Mouse (Mus musculus): ENCODE data around the gene Evc2. TPM values are rescaled to one million over a fixed set of nuclear protein-coding genes. Genes with fewer than 3 reads are reported as not detected.

Evc2 gene
- polyA plus RNA-seq, 2 experiments = 0.93 to 2.2 TPM

DNA sequence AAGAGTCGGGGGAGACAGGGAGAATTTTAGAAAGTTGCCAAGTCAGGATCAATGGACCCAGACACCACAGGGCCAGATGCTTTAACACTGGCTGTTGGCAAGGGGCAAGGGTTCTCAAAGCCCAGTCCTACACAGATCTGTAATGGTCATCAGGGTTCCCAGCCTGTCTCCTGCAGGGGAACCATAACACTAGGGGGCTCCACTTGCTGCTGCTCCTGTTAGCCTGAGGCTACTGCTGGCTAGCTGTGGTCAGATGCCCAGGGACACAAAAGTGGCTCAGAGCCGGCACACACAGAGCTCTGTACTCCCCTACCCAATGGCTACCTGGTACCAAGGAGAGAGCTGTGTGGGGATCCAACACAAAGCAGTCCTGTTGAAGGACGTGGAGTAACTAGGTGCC lies 97.1 kb downstream of the Evc2 start:
- Histone ChIP-seq H3K27me3 (ENCODE audit: control insufficient read depth, insufficient read depth, low read length) (no peaks in the 10 kb centered on the region), H3K9ac (replicated peaks) (no peak overlapping the region), H3K27ac (no peak overlapping the region), H3K4me3 (ENCODE audit: insufficient read depth in 1 of 2, low read depth in 2 of 2, low read length in 2 of 2) (no peak overlapping the region), H3K4me1 (replicated peaks; ENCODE audit: control insufficient read depth in 2 of 2, insufficient read depth in 2 of 2, low read length in 1 of 2) (no peaks in the 10 kb centered on the region), H3K4me2 (ENCODE audit: low read depth) (no peak overlapping the region), H3K36me3 (replicated peaks; ENCODE audit: control insufficient read depth, insufficient read depth, low read depth) (no peaks in the 10 kb centered on the region), H3K9me3 (ENCODE audit: control insufficient read depth, low read length) (no peaks in the 10 kb centered on the region)
- ATAC-seq (ENCODE audit: insufficient read depth) (no peak), DNase-seq (ENCODE audit: low read depth in 3 of 3, low spot score in 3 of 3) (no peak)
- peak; percentile 53 for TF ChIP-seq CTCF (IDR thresholded peaks at IDR 0.05; ENCODE audit: low read depth)
- TF ChIP-seq EP300 (IDR thresholded peaks at IDR 0.05; ENCODE audit: low read depth) = no peak
- WGBS (ENCODE audit: insufficient replicate concordance) = 56% methylated on average over 3 of the region's 3 CpGs

DNA sequence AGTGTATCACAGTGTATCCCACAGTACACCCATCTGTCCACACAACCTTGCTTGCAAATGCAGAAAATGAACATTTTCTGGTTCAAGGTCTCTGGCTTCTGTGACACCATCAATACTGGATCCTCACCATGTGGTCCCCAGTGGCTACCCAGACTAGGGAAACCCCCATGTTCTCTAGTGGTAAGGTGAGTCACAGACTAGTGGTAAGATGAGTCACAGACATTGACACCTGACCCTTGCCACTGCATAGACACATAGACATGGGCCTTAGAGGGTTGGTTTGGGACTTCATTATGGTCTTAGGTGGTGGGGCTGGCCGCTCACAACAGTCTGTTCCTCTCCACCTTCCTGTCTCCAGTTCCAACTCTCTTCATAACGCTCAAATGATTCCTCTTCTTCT lies 104.5 kb downstream of the Evc2 start:
- Histone ChIP-seq H3K4me2 (ENCODE audit: low read depth) (no peak overlapping the region), H3K36me3 (replicated peaks; ENCODE audit: control insufficient read depth, insufficient read depth, low read depth) (no peaks in the 10 kb centered on the region), H3K4me3 (ENCODE audit: insufficient read depth in 1 of 2, low read depth in 2 of 2, low read length in 2 of 2) (no peak overlapping the region), H3K4me1 (replicated peaks; ENCODE audit: control insufficient read depth in 2 of 2, insufficient read depth in 2 of 2, low read length in 1 of 2) (no peaks in the 10 kb centered on the region), H3K9ac (replicated peaks) (no peak overlapping the region), H3K27ac (no peak overlapping the region), H3K27me3 (ENCODE audit: control insufficient read depth, insufficient read depth, low read length) (no peaks in the 10 kb centered on the region), H3K9me3 (ENCODE audit: control insufficient read depth, low read length) (no peaks in the 10 kb centered on the region)
- 55% methylated on average over 2 of the region's 2 CpGs for WGBS (ENCODE audit: insufficient replicate concordance)
- TF ChIP-seq EP300 (IDR thresholded peaks at IDR 0.05; ENCODE audit: low read depth) (no peak), CTCF (IDR thresholded peaks at IDR 0.05; ENCODE audit: low read depth) (no peak)
- ATAC-seq (ENCODE audit: insufficient read depth) = no peak
- DNase-seq (ENCODE audit: low read depth in 3 of 3, low spot score in 3 of 3) = no peak

DNA sequence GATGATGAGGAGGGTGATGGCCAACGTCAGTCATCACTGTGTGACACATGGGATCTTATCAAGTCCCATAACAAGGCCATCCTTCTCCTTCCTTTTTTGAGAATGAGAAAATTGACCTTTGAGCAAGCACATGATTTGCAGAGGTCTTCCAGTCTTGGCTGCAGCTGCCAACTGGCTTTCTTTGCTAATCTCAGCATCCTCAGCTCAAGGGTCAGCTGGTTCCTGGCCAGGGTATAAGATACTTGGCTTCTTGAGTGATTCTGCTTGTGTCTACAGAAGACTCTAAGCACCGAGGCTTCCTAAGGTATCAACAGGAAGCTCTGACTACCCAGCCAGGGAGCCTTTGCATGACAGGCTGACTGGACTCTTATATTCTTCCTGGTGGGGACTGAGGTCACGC lies 109.2 kb downstream of the Evc2 start:
- no peaks in the 10 kb centered on the region for H3K4me1 ChIP-seq (replicated peaks; ENCODE audit: control insufficient read depth in 2 of 2, insufficient read depth in 2 of 2, low read length in 1 of 2)
- no peak overlapping the region for H3K4me3 ChIP-seq (ENCODE audit: insufficient read depth in 1 of 2, low read depth in 2 of 2, low read length in 2 of 2)
- no peaks in the 10 kb centered on the region for H3K27me3 ChIP-seq (ENCODE audit: control insufficient read depth, insufficient read depth, low read length)
- H3K9ac ChIP-seq (replicated peaks) = no peak overlapping the region
- no peak overlapping the region for H3K27ac ChIP-seq
- H3K4me2 ChIP-seq (ENCODE audit: low read depth) = no peak overlapping the region
- WGBS (ENCODE audit: insufficient replicate concordance) = 48% methylated on average over 3 of the region's 3 CpGs
- no peaks in the 10 kb centered on the region for H3K9me3 ChIP-seq (ENCODE audit: control insufficient read depth, low read length)
- DNase-seq (ENCODE audit: low read depth in 3 of 3, low spot score in 3 of 3) (no peak), ATAC-seq (ENCODE audit: insufficient read depth) (no peak)
- TF ChIP-seq CTCF (IDR thresholded peaks at IDR 0.05; ENCODE audit: low read depth) (no peak), EP300 (IDR thresholded peaks at IDR 0.05; ENCODE audit: low read depth) (no peak)
- no peaks in the 10 kb centered on the region for H3K36me3 ChIP-seq (replicated peaks; ENCODE audit: control insufficient read depth, insufficient read depth, low read depth)

DNA sequence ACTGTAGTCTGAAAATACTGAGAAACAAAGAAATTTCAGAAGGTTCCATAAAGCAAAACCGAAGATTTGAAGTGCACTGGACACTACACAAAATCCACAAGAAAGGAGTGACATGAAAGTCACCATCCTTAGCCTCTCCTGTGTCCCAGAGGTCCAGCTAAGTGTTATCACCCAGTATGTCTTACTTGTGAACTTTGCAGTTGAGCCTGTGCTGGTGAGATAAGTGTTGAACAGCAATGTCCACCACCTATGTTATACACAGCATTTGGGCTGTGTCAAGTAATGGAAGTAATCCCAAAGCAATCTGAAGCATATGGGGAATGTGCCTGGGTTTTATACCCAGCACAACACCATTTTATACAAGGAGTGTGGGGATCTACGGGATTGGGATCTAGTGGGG lies 118.3 kb downstream of the Evc2 start:
- Histone ChIP-seq H3K27me3 (ENCODE audit: control insufficient read depth, insufficient read depth, low read length) (no peaks in the 10 kb centered on the region), H3K4me2 (ENCODE audit: low read depth) (peak overlapping the region; percentile 60), H3K4me3 (ENCODE audit: insufficient read depth in 1 of 2, low read depth in 2 of 2, low read length in 2 of 2) (peak overlapping the region; percentile 7 to 14; a peak in 1 of 4 replicates), H3K9ac (replicated peaks) (peak overlapping the region; percentile 62), H3K9me3 (ENCODE audit: control insufficient read depth, low read length) (no peaks in the 10 kb centered on the region), H3K36me3 (replicated peaks; ENCODE audit: control insufficient read depth, insufficient read depth, low read depth) (no peaks in the 10 kb centered on the region), H3K27ac (peak overlapping the region; percentile 90), H3K4me1 (replicated peaks; ENCODE audit: control insufficient read depth in 2 of 2, insufficient read depth in 2 of 2, low read length in 1 of 2) (peaks cover 13 to 25% of the 10 kb centered on the region in 2 experiments)
- TF ChIP-seq EP300 (IDR thresholded peaks at IDR 0.05; ENCODE audit: low read depth) (peak; percentile 82), CTCF (IDR thresholded peaks at IDR 0.05; ENCODE audit: low read depth) (no peak)
- ATAC-seq (ENCODE audit: insufficient read depth) (peak; percentile 83), DNase-seq (ENCODE audit: low read depth in 3 of 3, low spot score in 3 of 3) (peak; percentile 54 to 61 (median 60))
- WGBS (ENCODE audit: insufficient replicate concordance) = 26% methylated on average over 2 of the region's 2 CpGs

DNA sequence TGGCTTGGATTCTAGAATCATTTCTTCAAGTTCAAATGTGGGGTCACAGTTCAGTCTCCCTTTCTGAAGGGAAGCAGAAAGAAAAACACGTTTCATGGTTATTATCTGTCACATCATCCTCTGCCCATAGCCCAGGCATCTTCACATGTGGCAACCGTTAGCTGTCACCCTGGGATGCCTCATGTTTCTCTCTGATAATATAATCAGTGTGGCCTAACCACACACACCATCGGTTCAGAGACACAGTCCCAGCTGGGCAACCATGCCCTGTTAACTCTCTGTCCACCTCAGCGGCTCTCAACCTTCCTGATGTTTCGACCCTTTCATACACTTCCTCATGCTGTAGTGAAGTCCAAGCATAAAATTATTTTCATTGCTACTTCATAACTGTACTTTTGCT lies 118.9 kb downstream of the Evc2 start:
- H3K27ac ChIP-seq = peak overlapping the region; percentile 90
- peak overlapping the region; percentile 7 to 14; a peak in 1 of 4 replicates for H3K4me3 ChIP-seq (ENCODE audit: insufficient read depth in 1 of 2, low read depth in 2 of 2, low read length in 2 of 2)
- H3K27me3 ChIP-seq (ENCODE audit: control insufficient read depth, insufficient read depth, low read length) = no peaks in the 10 kb centered on the region
- H3K9ac ChIP-seq (replicated peaks) = peak overlapping the region; percentile 62
- TF ChIP-seq EP300 (IDR thresholded peaks at IDR 0.05; ENCODE audit: low read depth) = peak; percentile 91
- TF ChIP-seq CTCF (IDR thresholded peaks at IDR 0.05; ENCODE audit: low read depth) = no peak
- no peaks in the 10 kb centered on the region for H3K9me3 ChIP-seq (ENCODE audit: control insufficient read depth, low read length)
- no peaks in the 10 kb centered on the region for H3K36me3 ChIP-seq (replicated peaks; ENCODE audit: control insufficient read depth, insufficient read depth, low read depth)
- WGBS (ENCODE audit: insufficient replicate concordance) = 26% methylated on average over 5 of the region's 5 CpGs
- ATAC-seq (ENCODE audit: insufficient read depth) (peak; percentile 93), DNase-seq (ENCODE audit: low read depth in 3 of 3, low spot score in 3 of 3) (peak; percentile 61 to 68 (median 65))
- H3K4me2 ChIP-seq (ENCODE audit: low read depth) = peak overlapping the region; percentile 60
- peaks cover 13 to 25% of the 10 kb centered on the region in 2 experiments for H3K4me1 ChIP-seq (replicated peaks; ENCODE audit: control insufficient read depth in 2 of 2, insufficient read depth in 2 of 2, low read length in 1 of 2)
